Mouse (Mus musculus): ENCODE measurements around the gene Mcm6. TPM values are rescaled to one million over a fixed set of nuclear protein-coding genes. Genes with fewer than 3 reads are reported as not detected.
A peak's percentile ranks its signal among the peaks of the same experiment; 100 is the strongest.
"Not testable (repeated sequence)": the region's sequence is repeated elsewhere in the genome, so short reads cannot be mapped to it uniquely, and the experiment has no call there.

Gene Mcm6
- total RNA-seq, 2 experiments from 2014 or later: 9.3 to 14.8 TPM

DNA sequence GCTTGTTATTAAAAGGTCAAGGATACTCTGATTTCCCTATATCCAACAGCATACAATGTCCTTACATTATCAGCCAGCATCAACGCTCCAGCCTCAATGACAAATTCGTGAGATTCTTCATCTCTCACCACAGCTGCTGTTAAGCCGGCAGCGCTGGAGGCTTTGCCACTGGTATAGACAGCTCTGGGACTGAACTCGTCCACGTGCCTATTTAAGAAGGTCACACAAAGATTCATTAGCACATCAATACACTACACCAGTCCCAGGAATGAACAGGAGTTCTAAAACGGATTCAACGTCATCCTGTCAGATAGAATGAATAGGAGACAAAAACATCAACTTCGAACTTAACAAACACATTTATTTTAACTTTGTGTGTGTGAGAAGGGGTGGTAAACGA is 15.2 kb downstream of the Mcm6 start:
- intact Hi-C loops (cut with DNase I): no loop called here
- no peak for DNase-seq

- intact Hi-C loops (cut with DNase I): no loop called here
- DNase-seq: no peak
Observed at GRCm38 (mm10) chr1:128337708-128338320, 21.6 kb downstream of the Mcm6 start.

- DNase-seq: no peak
- intact Hi-C loops (cut with DNase I): no loop called here
Observed at GRCm38 (mm10) chr1:128330313-128330712, 29.2 kb downstream of the Mcm6 start.

GRCm38 (mm10) chr1:128328218-128328617 is 31.2 kb downstream of the Mcm6 start, which contains the start of gene Lct:
Lct (minus strand) TSS chr1:128328318.
- DNase-seq: no peak
- intact Hi-C loops (cut with DNase I): no loop called here

DNA sequence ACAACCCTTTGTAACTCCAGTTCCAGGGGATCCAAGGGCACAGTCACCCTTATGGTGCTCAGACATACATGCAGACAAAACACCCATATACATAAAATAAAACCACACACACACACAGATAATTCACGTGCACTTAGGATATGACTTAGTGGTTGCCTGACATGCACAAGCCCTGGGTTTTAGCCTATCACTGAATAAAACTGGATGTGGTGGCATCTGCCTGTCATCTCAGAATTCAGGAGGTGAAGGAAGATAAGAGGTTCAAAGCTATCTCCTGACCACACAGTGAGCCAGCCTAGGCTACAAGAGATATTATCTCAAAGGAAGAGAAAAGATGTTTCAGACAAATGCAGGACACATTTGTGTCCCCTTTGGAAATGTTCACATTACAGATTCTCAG is 32.3 kb downstream of the Mcm6 start:
- DNase-seq: no peak
- intact Hi-C loops (cut with DNase I): no loop called here

DNA sequence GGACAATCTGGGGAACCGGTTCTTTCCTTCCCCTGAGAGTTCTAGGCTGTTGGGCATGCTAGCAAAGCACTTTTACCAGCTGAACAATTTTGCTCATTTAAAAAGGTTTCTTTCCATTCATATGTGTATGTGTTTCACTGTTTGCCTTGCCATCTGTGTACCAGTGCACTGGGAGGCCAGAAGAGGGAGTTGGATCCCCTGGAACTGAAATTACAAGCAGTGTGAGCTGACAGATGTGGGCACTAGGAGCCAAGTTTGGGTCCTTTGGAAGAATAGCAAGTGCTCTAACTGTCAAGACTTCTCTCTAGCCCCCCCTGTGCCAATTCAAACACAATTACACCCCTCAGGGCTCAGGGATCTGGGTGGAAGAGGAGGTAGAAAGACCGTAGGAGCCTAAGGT is 34.7 kb downstream of the Mcm6 start:
- no peak for DNase-seq
- intact Hi-C loops (cut with DNase I): no loop called here

- no peak for DNase-seq
Observed at GRCm38 (mm10) chr1:128323026-128323643, 36.3 kb downstream of the Mcm6 start.

GRCm38 (mm10) chr1:128319266-128319665 is 40.2 kb downstream of the Mcm6 start:
- intact Hi-C loops (cut with DNase I): not testable (repeated sequence)

More at GRCm38 (mm10) chr1:128323026-128323643, 36.3 kb downstream of the Mcm6 start:
- intact Hi-C loops (cut with DNase I): no loop called here

DNA sequence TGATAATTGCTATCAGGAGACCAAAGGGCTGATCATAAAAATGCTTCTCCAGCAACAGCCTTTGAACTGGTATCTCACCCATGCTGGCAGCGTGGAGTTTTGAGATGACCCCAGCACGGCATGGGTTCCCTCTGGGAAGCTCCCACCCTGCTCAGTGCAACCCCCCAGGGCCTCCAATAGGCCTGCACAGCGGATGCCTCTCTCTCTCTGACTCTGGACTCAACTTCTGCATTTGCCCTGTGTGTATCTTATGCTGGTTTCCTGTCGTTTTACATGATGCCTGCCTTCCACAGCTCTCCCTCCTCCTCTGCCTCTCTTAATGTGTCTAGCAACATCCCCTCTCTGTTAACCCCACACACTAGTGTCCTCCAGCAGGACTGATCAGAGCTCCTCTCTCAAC is 44.8 kb downstream of the Mcm6 start:
- intact Hi-C loops (cut with DNase I): no loop called here
- no peak for DNase-seq

More at GRCm38 (mm10) chr1:128319266-128319665, 40.2 kb downstream of the Mcm6 start:
- not testable (repeated sequence) for DNase-seq

- intact Hi-C loops (cut with DNase I): no loop called here
- DNase-seq: no peak
Observed at GRCm38 (mm10) chr1:128309043-128309442, 50.4 kb downstream of the Mcm6 start.

DNA sequence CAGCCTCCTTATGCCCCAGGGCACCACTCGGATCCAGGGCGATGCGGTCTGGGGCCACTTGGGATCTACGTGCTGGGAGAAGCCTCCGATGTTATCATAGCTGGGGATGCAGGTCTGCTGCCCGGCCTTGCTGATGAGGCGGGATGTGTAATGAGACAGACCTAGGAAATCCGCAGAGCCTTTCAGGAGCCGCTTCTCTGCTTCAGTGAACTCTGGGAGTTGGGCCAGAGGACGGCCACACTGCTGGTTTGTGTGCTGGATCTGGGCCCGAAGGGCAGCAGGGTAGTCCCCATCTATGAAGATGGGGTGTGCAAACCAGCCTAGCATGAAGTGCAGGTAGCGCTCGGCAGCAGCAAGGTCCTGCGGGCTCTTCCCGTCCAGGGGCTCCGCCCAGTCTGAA is 55.6 kb downstream of the Mcm6 start:
- intact Hi-C loops (cut with DNase I): no loop called here
- no peak for DNase-seq

- DNase-seq: no peak
- intact Hi-C loops (cut with DNase I): no loop called here
Observed at GRCm38 (mm10) chr1:128295717-128296528, 63.5 kb downstream of the Mcm6 start.

DNA sequence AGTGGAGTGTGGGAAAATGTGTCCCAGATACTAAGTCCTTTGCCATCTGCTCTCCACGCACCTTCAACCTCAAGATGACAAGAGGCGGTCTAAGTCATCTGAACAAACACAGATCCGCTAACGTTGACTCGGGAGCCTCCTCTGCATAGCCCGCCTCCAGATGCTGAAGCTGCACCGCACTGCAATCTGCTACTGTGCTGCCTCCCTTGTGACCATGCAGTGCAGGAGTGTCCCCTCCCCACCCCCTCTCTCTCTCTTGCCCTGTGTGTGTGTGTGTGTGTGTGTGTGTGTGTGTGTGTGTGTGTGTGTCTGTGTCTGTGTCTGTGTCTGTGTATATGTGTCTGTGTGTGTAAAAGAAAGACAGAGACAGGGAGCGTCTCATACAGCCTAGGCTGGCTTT is 64.2 kb downstream of the Mcm6 start:
- intact Hi-C loops (cut with DNase I): no loop called here
- no peak for DNase-seq

DNA sequence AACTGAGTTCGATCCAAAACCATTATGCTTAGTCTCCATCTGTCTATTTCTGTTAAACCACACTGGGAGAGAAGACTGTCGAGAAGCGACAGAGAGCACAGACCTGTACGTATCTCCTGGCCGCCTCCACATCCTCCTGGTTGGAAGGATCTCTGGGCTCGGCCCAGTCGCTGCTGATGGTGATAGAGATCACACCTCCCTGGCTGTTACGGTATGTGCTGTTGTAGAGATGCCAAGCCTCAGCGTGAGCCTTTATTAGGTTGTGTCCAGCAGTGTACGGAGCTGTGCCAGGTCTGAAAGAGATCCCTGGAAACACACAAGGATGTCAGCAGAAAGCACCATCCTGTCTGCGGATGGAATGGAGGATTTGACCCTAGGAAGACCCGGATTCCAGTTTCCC is 65.9 kb downstream of the Mcm6 start:
- DNase-seq: no peak
- intact Hi-C loops (cut with DNase I): no loop called here

GRCm38 (mm10) chr1:128290295-128290694 is 69.2 kb downstream of the Mcm6 start:
- DNase-seq: no peak
- intact Hi-C loops (cut with DNase I): no loop called here

DNA sequence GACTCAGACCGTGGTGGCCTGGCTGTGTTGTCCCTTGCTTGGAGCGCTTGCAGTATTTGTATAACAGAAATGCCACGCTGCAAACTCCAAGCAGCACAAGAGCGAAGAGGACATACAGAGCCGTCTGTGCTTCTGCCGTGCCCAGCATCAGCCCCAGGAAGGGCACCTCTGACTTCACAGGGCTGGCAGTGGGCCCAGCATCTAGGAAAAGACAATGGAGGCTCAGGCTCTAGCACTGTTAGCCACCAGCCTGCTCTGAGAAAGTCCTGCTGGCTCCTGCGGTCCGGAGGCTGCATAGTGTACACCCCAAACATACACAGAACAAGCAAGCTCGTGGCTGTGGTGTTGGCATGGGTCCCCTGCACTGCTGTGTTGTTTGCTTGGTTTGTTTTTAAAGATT is 74.3 kb downstream of the Mcm6 start:
- intact Hi-C loops (cut with DNase I): loop anchor here (10.0 kb wide), 1 partner anchor 540 kb away; no protein-coding TSS in a partner anchor
- peak; percentile 5 to 21 for DNase-seq

DNA sequence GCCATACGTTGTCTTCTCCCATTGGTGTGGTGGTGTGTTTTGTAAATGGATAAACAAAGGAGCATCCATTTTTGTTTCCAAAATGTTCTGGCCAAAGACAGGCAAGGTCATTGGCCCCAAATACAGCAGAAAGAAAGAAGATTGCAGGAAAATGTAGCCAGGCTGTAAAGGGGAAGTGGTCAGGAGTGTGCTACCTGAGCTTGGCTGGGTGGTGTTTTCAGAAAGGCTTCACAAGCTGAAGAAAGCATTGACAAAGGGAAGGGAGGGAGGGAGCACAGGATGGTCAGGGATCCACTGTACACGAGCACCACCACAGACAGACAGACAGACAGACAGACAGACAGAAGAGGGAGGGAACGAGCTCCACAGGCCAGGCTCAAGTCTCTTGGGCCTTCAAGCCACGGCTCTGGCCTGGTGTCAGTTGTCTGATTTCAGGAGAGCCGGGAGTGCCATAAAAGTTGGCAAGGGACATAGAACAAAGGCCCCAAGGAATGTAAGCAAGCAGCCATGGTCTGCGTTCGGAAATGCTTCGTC is 75.2 kb downstream of the Mcm6 start:
- DNase-seq: no peak
- intact Hi-C loops (cut with DNase I): loop anchor here (10.0 kb wide), 1 partner anchor 541 kb away; no protein-coding TSS in a partner anchor

DNA sequence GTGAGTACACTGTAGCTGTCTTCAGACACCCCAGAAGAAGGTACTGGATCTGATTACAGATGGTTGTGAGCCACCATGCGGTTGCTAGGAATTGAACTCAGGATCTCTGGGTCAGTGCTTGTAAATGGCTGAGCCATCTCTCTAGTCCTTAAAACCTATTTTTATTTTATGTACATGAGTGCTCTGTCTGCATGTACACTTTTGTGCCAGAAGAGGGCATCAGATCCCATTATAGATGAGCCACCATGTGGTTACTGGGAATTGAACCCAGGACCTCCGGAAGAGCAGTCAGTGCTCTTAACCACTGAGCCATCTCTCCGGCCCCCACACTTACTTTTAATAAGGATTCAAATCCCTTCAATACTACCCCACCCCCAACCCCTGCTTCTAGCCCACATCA is 76.5 kb downstream of the Mcm6 start:
- DNase-seq: no peak
- intact Hi-C loops (cut with DNase I): loop anchor here (10.0 kb wide), 1 partner anchor 542 kb away; no protein-coding TSS in a partner anchor

DNA sequence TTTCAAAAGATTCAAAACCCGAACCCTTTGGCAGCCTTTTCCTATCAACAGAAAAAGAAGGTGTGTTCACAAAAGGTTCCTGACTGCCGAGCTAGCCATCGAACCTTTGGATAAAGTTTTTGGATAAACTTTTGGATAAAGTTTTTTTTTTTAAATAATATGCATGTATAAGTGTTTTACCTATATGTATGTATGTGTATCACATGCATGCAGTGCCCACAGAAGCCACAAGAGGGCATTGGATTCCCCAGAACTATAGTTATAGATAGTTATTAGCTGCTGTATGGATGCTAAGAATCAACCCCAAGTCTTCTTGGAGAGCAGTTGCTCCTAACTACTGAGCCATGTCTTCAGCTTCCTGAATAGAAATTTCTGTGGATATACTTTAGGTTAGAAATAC is 77.7 kb downstream of the Mcm6 start:
- intact Hi-C loops (cut with DNase I): loop anchor here (10.0 kb wide), 1 partner anchor 543 kb away; no protein-coding TSS in a partner anchor
- no peak for DNase-seq

All from heart, postnatal 14 days (tissue).